Mouse (Mus musculus): Measurements from ENCODE around the gene Gpr146. TPM values are rescaled to one million over a fixed set of nuclear protein-coding genes. Genes with fewer than 3 reads are reported as not detected.

The Gpr146 gene
- polyA plus RNA-seq (2011; ENCODE audit: insufficient read depth, insufficient read length, low read depth, missing spikeins) = 0.82 and 0.91 TPM in 2 replicates

- no peak within 1 kb of the TSS for H3K27ac ChIP-seq (ENCODE audit: insufficient read depth, low read length)
- H3K9me3 ChIP-seq (replicated peaks; ENCODE audit: control insufficient read depth, insufficient read depth, low read length, poor library complexity, severe bottlenecking) = no peaks in the 10 kb centered on the region
- H3K27me3 ChIP-seq (ENCODE audit: control insufficient read depth, insufficient read depth, low read length, poor library complexity, severe bottlenecking) = no peaks in the 10 kb centered on the region
- H3K4me1 ChIP-seq (ENCODE audit: control insufficient read depth, insufficient read depth, low read length) = peaks cover 3% of the 10 kb centered on the region
- no peak within 1 kb of the TSS for H3K4me3 ChIP-seq (ENCODE audit: low read depth, low read length)
- no peak within 1 kb of the TSS for H3K9ac ChIP-seq (ENCODE audit: low read depth, poor library complexity, severe bottlenecking)
- H3K36me3 ChIP-seq (ENCODE audit: control insufficient read depth, insufficient read depth, low read length, poor library complexity, severe bottlenecking) = no peaks in the 10 kb centered on the region
- TF ChIP-seq CTCF (IDR thresholded peaks at IDR 0.05; ENCODE audit: low read depth, low read length) (no peak), EP300 (IDR thresholded peaks at IDR 0.05; ENCODE audit: insufficient read depth, low read depth, low read length) (no peak), POLR2A (IDR thresholded peaks at IDR 0.05; ENCODE audit: insufficient read depth, low read length) (no peak)
These were observed at the start of gene Gpr146 for GRCm38 (mm10) chr5:139377468-139378270. Gpr146 (plus strand) TSS chr5:139377697.

DNA sequence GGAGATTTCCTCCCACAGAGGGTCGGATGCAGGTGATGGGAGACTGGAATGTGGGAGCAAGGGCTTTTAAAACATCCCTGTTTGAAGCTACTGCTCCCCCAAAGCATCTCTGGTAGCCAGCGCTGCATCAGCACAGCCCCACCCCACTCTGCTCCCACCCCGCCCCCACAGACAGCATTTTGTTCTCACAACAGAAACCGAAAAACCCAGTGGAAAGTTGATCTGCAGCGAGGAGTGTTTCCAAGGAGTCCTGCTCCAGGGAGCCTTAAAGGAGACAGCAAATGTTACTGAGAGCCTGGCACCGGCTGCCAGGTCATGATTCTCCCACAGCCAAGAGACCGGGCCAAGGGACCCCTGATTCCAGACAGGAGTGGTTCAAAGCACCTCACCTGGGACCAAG lies 46.7 kb upstream of the Gpr146 start:
- TF ChIP-seq EP300 (IDR thresholded peaks at IDR 0.05; ENCODE audit: insufficient read depth, low read depth, low read length) (no peak), CTCF (IDR thresholded peaks at IDR 0.05; ENCODE audit: low read depth, low read length) (no peak), POLR2A (IDR thresholded peaks at IDR 0.05; ENCODE audit: insufficient read depth, low read length) (no peak)
- H3K9ac ChIP-seq (ENCODE audit: low read depth, poor library complexity, severe bottlenecking) = no peak overlapping the region
- no peak overlapping the region for H3K27ac ChIP-seq (ENCODE audit: insufficient read depth, low read length)
- H3K36me3 ChIP-seq (ENCODE audit: control insufficient read depth, insufficient read depth, low read length, poor library complexity, severe bottlenecking) = no peaks in the 10 kb centered on the region
- H3K9me3 ChIP-seq (replicated peaks; ENCODE audit: control insufficient read depth, insufficient read depth, low read length, poor library complexity, severe bottlenecking) = no peaks in the 10 kb centered on the region
- H3K27me3 ChIP-seq (ENCODE audit: control insufficient read depth, insufficient read depth, low read length, poor library complexity, severe bottlenecking) = no peaks in the 10 kb centered on the region
- peaks cover 12% of the 10 kb centered on the region for H3K4me1 ChIP-seq (ENCODE audit: control insufficient read depth, insufficient read depth, low read length)
- no peak overlapping the region for H3K4me3 ChIP-seq (ENCODE audit: low read depth, low read length)

- Histone ChIP-seq H3K9me3 (replicated peaks; ENCODE audit: control insufficient read depth, insufficient read depth, low read length, poor library complexity, severe bottlenecking) (no peaks in the 10 kb centered on the region), H3K4me3 (ENCODE audit: low read depth, low read length) (no peak overlapping the region), H3K27me3 (ENCODE audit: control insufficient read depth, insufficient read depth, low read length, poor library complexity, severe bottlenecking) (no peaks in the 10 kb centered on the region), H3K36me3 (ENCODE audit: control insufficient read depth, insufficient read depth, low read length, poor library complexity, severe bottlenecking) (no peaks in the 10 kb centered on the region), H3K27ac (ENCODE audit: insufficient read depth, low read length) (no peak overlapping the region), H3K9ac (ENCODE audit: low read depth, poor library complexity, severe bottlenecking) (no peak overlapping the region), H3K4me1 (ENCODE audit: control insufficient read depth, insufficient read depth, low read length) (peaks cover 7% of the 10 kb centered on the region)
- TF ChIP-seq POLR2A (IDR thresholded peaks at IDR 0.05; ENCODE audit: insufficient read depth, low read length) = no peak
- TF ChIP-seq EP300 (IDR thresholded peaks at IDR 0.05; ENCODE audit: insufficient read depth, low read depth, low read length) = 0 out of 2 replicates have a peak, but pooled peaks have one; percentile 20
- TF ChIP-seq CTCF (IDR thresholded peaks at IDR 0.05; ENCODE audit: low read depth, low read length) = peak; percentile 96
These were observed 45.8 kb upstream of the Gpr146 start for GRCm38 (mm10) chr5:139331742-139332141.

GRCm38 (mm10) chr5:139332590-139333272 lies 44.8 kb upstream of the Gpr146 start:
- H3K27me3 ChIP-seq (ENCODE audit: control insufficient read depth, insufficient read depth, low read length, poor library complexity, severe bottlenecking) = no peaks in the 10 kb centered on the region
- no peak overlapping the region for H3K27ac ChIP-seq (ENCODE audit: insufficient read depth, low read length)
- TF ChIP-seq EP300 (IDR thresholded peaks at IDR 0.05; ENCODE audit: insufficient read depth, low read depth, low read length) = no peak
- no peak for TF ChIP-seq POLR2A (IDR thresholded peaks at IDR 0.05; ENCODE audit: insufficient read depth, low read length)
- no peak overlapping the region for H3K9ac ChIP-seq (ENCODE audit: low read depth, poor library complexity, severe bottlenecking)
- H3K4me1 ChIP-seq (ENCODE audit: control insufficient read depth, insufficient read depth, low read length) = peaks cover 3% of the 10 kb centered on the region
- H3K4me3 ChIP-seq (ENCODE audit: low read depth, low read length) = no peak overlapping the region
- no peaks in the 10 kb centered on the region for H3K36me3 ChIP-seq (ENCODE audit: control insufficient read depth, insufficient read depth, low read length, poor library complexity, severe bottlenecking)
- H3K9me3 ChIP-seq (replicated peaks; ENCODE audit: control insufficient read depth, insufficient read depth, low read length, poor library complexity, severe bottlenecking) = no peaks in the 10 kb centered on the region

DNA sequence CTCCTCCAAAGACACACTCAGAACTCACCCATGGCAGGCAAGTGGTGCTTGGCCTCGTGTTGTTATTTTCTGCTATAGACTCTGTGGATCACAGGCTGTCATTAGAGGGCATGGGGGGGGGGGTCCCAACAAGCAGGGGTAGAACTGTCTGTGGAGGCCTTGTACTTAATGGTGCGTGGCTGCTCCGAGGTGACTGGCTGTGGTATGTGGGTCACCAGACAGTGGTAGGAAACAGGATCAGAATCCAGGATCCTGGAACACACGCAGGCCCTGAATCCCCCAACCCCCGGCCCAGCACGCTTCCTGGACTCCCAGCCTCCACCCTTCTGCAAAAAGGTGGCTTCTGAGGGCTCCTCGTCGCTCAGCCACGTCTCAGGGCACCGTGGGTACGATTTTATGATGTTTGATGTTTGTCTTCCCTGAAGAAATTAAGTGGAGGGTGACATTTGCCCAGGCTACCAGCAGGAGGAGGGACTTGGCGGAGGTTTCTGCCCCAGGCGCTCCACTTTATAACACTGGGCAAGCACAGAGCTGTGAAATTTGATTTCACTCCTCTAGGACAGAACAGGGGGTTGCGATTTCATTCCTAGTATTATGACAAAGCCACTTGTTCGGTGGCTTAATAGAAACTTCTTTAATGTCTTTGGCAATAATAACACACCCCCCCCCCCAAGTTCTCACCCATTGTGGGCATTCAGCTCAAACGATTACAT lies 44.0 kb upstream of the Gpr146 start:
- TF ChIP-seq EP300 (IDR thresholded peaks at IDR 0.05; ENCODE audit: insufficient read depth, low read depth, low read length) (no peak), CTCF (IDR thresholded peaks at IDR 0.05; ENCODE audit: low read depth, low read length) (no peak)
- Histone ChIP-seq H3K36me3 (ENCODE audit: control insufficient read depth, insufficient read depth, low read length, poor library complexity, severe bottlenecking) (no peaks in the 10 kb centered on the region), H3K4me3 (ENCODE audit: low read depth, low read length) (no peak overlapping the region), H3K27ac (ENCODE audit: insufficient read depth, low read length) (no peak overlapping the region), H3K27me3 (ENCODE audit: control insufficient read depth, insufficient read depth, low read length, poor library complexity, severe bottlenecking) (no peaks in the 10 kb centered on the region), H3K9ac (ENCODE audit: low read depth, poor library complexity, severe bottlenecking) (no peak overlapping the region), H3K4me1 (ENCODE audit: control insufficient read depth, insufficient read depth, low read length) (peaks cover 5% of the 10 kb centered on the region), H3K9me3 (replicated peaks; ENCODE audit: control insufficient read depth, insufficient read depth, low read length, poor library complexity, severe bottlenecking) (no peaks in the 10 kb centered on the region)

Measured in ES-Bruce4 (cell line).